Mouse (Mus musculus): Measurements from ENCODE around the gene Glrx5. TPM values are rescaled to one million over a fixed set of nuclear protein-coding genes. Genes with fewer than 3 reads are reported as not detected.

Glrx5 gene
- polyA plus RNA-seq, 1 experiment: 93.0 TPM

GRCm38 (mm10) chr12:105004956-105005714, 27.4 kb upstream of the Glrx5 start:
- no peak for DNase-seq (ENCODE audit: low read depth)

GRCm38 (mm10) chr12:105005715-105005972, 26.8 kb upstream of the Glrx5 start:
- DNase-seq (ENCODE audit: low read depth): no peak

- DNase-seq (ENCODE audit: low read depth): no peak
These were observed 24.3 kb upstream of the Glrx5 start for GRCm38 (mm10) chr12:105008150-105008549.

- DNase-seq (ENCODE audit: low read depth): no peak
These were observed 23.7 kb upstream of the Glrx5 start for GRCm38 (mm10) chr12:105008752-105009178.

GRCm38 (mm10) chr12:105009370-105010212, 22.9 kb upstream of the Glrx5 start, which contains the start of gene Syne3:
Gene Syne3, minus strand, starts transcription at chr12:105009809.
- no peak for DNase-seq (ENCODE audit: low read depth)

- no peak for DNase-seq (ENCODE audit: low read depth)
These were observed 22.2 kb upstream of the Glrx5 start for GRCm38 (mm10) chr12:105010213-105010790.

GRCm38 (mm10) chr12:105011589-105011988, 20.9 kb upstream of the Glrx5 start:
- DNase-seq (ENCODE audit: low read depth): no peak

GRCm38 (mm10) chr12:105012314-105012713, 20.2 kb upstream of the Glrx5 start:
- DNase-seq (ENCODE audit: low read depth): no peak

GRCm38 (mm10) chr12:105013065-105013464, 19.4 kb upstream of the Glrx5 start:
- no peak for DNase-seq (ENCODE audit: low read depth)

- no peak for DNase-seq (ENCODE audit: low read depth)
These were observed 16.3 kb upstream of the Glrx5 start for GRCm38 (mm10) chr12:105016199-105016598.

GRCm38 (mm10) chr12:105016639-105017038, 15.8 kb upstream of the Glrx5 start:
- no peak for DNase-seq (ENCODE audit: low read depth)

- DNase-seq (ENCODE audit: low read depth): no peak
These were observed 12.9 kb upstream of the Glrx5 start for GRCm38 (mm10) chr12:105019359-105020219.

GRCm38 (mm10) chr12:105021441-105022069, 10.9 kb upstream of the Glrx5 start:
- no peak for DNase-seq (ENCODE audit: low read depth)

GRCm38 (mm10) chr12:105022141-105022540, 10.3 kb upstream of the Glrx5 start:
- DNase-seq (ENCODE audit: low read depth): no peak

- no peak for DNase-seq (ENCODE audit: low read depth)
These were observed 9.7 kb upstream of the Glrx5 start for GRCm38 (mm10) chr12:105022776-105023175.

GRCm38 (mm10) chr12:105025271-105025946, 7.1 kb upstream of the Glrx5 start:
- DNase-seq (ENCODE audit: low read depth): no peak

GRCm38 (mm10) chr12:105025947-105026586, 6.4 kb upstream of the Glrx5 start:
- no peak for DNase-seq (ENCODE audit: low read depth)

- DNase-seq (ENCODE audit: low read depth): no peak
These were observed 5.0 kb upstream of the Glrx5 start for GRCm38 (mm10) chr12:105027323-105027991.

- DNase-seq (ENCODE audit: low read depth): no peak
These were observed 2.6 kb upstream of the Glrx5 start for GRCm38 (mm10) chr12:105029890-105030289.

Data from gonadal fat pad, adult 2 months (tissue).